Mouse (Mus musculus): ENCODE data around the gene Prr5l. TPM values are rescaled to one million over a fixed set of nuclear protein-coding genes. Genes with fewer than 3 reads are reported as not detected.
A peak's percentile ranks its signal among the peaks of the same experiment; 100 is the strongest.

Gene Prr5l
- polyA plus RNA-seq, 1 experiment from 2014 or later: 6.3 TPM

- H3K4me2 ChIP-seq (ENCODE audit: low read length): peak overlapping the region; percentile 89
- peaks cover 10% of the 10 kb centered on the region for H3K27me3 ChIP-seq (replicated peaks; ENCODE audit: control insufficient read depth, insufficient read depth, low read length)
- peak overlapping the region; percentile 51 for H3K4me3 ChIP-seq (ENCODE audit: low read length)
- H3K9ac ChIP-seq (ENCODE audit: low read depth, low read length): peak overlapping the region; percentile 62
- ATAC-seq: peak; percentile 59
- H3K9me3 ChIP-seq (ENCODE audit: control insufficient read depth, low read length): no peaks in the 10 kb centered on the region
- no peaks in the 10 kb centered on the region for H3K36me3 ChIP-seq (ENCODE audit: control insufficient read depth, insufficient read depth, low read length)
- peaks cover 17% of the 10 kb centered on the region for H3K4me1 ChIP-seq (ENCODE audit: control insufficient read depth, insufficient read depth, low read depth, low read length)
- WGBS: 1% methylated on average over 48 of the region's 49 CpGs
- peak overlapping the region; percentile 13; the same call in 1 of the 2 replicates for H3K27ac ChIP-seq (ENCODE audit: low read depth, low read length)
These were observed 85.5 kb downstream of the Prr5l start for GRCm38 (mm10) chr2:101797166-101797900.

DNA sequence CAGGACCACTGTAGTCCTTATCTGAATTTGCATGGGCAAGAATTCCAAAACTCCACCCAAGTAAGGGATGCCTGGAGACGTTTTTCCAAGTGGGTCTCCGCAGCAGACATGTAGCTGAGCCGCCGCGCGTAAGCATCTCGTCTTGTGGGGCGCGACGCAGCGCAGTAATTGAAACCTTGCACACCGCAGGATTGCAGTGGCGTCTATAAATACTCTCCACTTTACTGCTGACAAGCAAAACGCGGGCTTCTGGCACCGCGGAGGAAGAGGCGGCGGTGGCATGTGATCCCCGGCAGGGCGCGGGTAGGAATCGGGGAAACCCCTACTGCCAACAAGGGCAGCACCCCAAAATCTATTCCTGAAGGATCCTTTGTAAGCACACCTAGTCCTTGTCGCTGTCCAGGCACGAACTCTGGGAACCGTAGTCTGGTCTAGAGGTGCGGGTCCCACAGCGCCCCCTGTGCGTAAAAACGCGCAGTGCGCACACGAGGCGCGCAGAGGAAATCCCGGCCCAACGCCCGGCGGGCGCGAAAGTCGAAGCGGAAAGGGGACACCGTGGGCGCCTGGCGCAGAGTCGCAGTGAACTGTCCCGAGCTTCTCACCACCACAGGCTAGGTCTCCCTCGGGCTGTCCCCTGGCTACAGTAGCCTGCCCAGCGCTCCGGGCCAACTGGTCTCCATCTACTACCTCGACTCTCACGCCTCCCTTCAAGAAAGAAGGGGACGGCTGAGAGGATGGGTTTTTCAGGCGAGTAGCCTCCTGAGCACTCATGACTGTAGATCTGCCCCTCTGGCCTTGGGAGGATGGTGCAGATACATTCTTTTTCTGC is 86.3 kb downstream of the Prr5l start:
- WGBS: 1% methylated on average over 51 of the region's 55 CpGs
- ATAC-seq: peak; percentile 68
- H3K36me3 ChIP-seq (ENCODE audit: control insufficient read depth, insufficient read depth, low read length): no peaks in the 10 kb centered on the region

GRCm38 (mm10) chr2:101792130-101792529 is 90.7 kb downstream of the Prr5l start:
- ATAC-seq: no peak
- Histone ChIP-seq H3K9me3 (ENCODE audit: control insufficient read depth, low read length) (no peaks in the 10 kb centered on the region), H3K9ac (ENCODE audit: low read depth, low read length) (no peak overlapping the region), H3K36me3 (ENCODE audit: control insufficient read depth, insufficient read depth, low read length) (no peaks in the 10 kb centered on the region), H3K4me1 (ENCODE audit: control insufficient read depth, insufficient read depth, low read depth, low read length) (peaks cover 12% of the 10 kb centered on the region), H3K4me3 (ENCODE audit: low read length) (no peak overlapping the region), H3K27ac (ENCODE audit: low read depth, low read length) (no peak overlapping the region), H3K27me3 (replicated peaks; ENCODE audit: control insufficient read depth, insufficient read depth, low read length) (peaks cover 7% of the 10 kb centered on the region), H3K4me2 (ENCODE audit: low read length) (no peak overlapping the region)
- WGBS: 79% methylated on average over 4 of the region's 4 CpGs

More for the DNA sequence above, 86.3 kb downstream of the Prr5l start:
- no peaks in the 10 kb centered on the region for H3K9me3 ChIP-seq (ENCODE audit: control insufficient read depth, low read length)
- peak overlapping the region; percentile 89 for H3K4me2 ChIP-seq (ENCODE audit: low read length)
- H3K9ac ChIP-seq (ENCODE audit: low read depth, low read length): peak overlapping the region; percentile 62
- H3K27me3 ChIP-seq (replicated peaks; ENCODE audit: control insufficient read depth, insufficient read depth, low read length): peaks cover 10% of the 10 kb centered on the region
- peak overlapping the region; percentile 51 for H3K4me3 ChIP-seq (ENCODE audit: low read length)
- peaks cover 17% of the 10 kb centered on the region for H3K4me1 ChIP-seq (ENCODE audit: control insufficient read depth, insufficient read depth, low read depth, low read length)
- no peak overlapping the region for H3K27ac ChIP-seq (ENCODE audit: low read depth, low read length)

GRCm38 (mm10) chr2:101783255-101783654 is 99.6 kb downstream of the Prr5l start:
- ATAC-seq: no peak
- Histone ChIP-seq H3K36me3 (ENCODE audit: control insufficient read depth, insufficient read depth, low read length) (no peaks in the 10 kb centered on the region), H3K27me3 (replicated peaks; ENCODE audit: control insufficient read depth, insufficient read depth, low read length) (no peaks in the 10 kb centered on the region), H3K4me3 (ENCODE audit: low read length) (no peak overlapping the region), H3K4me1 (ENCODE audit: control insufficient read depth, insufficient read depth, low read depth, low read length) (no peaks in the 10 kb centered on the region), H3K27ac (ENCODE audit: low read depth, low read length) (no peak overlapping the region), H3K4me2 (ENCODE audit: low read length) (no peak overlapping the region), H3K9ac (ENCODE audit: low read depth, low read length) (no peak overlapping the region), H3K9me3 (ENCODE audit: control insufficient read depth, low read length) (no peaks in the 10 kb centered on the region)
- WGBS: 42% methylated on average over 5 of the region's 5 CpGs

- H3K9me3 ChIP-seq (ENCODE audit: control insufficient read depth, low read length): no peaks in the 10 kb centered on the region
- ATAC-seq: peak; percentile 93
- no peaks in the 10 kb centered on the region for H3K27me3 ChIP-seq (replicated peaks; ENCODE audit: control insufficient read depth, insufficient read depth, low read length)
- no peak overlapping the region for H3K4me3 ChIP-seq (ENCODE audit: low read length)
- WGBS: 62% methylated on average over 4 of the region's 4 CpGs
- no peaks in the 10 kb centered on the region for H3K4me1 ChIP-seq (ENCODE audit: control insufficient read depth, insufficient read depth, low read depth, low read length)
- H3K36me3 ChIP-seq (ENCODE audit: control insufficient read depth, insufficient read depth, low read length): no peaks in the 10 kb centered on the region
- no peak overlapping the region for H3K4me2 ChIP-seq (ENCODE audit: low read length)
- no peak overlapping the region; the same call in 1 of the 2 replicates for H3K27ac ChIP-seq (ENCODE audit: low read depth, low read length)
- no peak overlapping the region for H3K9ac ChIP-seq (ENCODE audit: low read depth, low read length)
These were observed 101.5 kb downstream of the Prr5l start for GRCm38 (mm10) chr2:101781357-101781777.

- no peak for ATAC-seq
- WGBS: 90% methylated on average over 6 of the region's 6 CpGs
These were observed 104.7 kb downstream of the Prr5l start for GRCm38 (mm10) chr2:101778080-101778479.

GRCm38 (mm10) chr2:101763503-101763902 is 119.3 kb downstream of the Prr5l start:
- ATAC-seq: no peak
- Histone ChIP-seq H3K27me3 (replicated peaks; ENCODE audit: control insufficient read depth, insufficient read depth, low read length) (no peaks in the 10 kb centered on the region), H3K4me3 (ENCODE audit: low read length) (no peak overlapping the region), H3K36me3 (ENCODE audit: control insufficient read depth, insufficient read depth, low read length) (no peaks in the 10 kb centered on the region), H3K9me3 (ENCODE audit: control insufficient read depth, low read length) (no peaks in the 10 kb centered on the region), H3K4me1 (ENCODE audit: control insufficient read depth, insufficient read depth, low read depth, low read length) (no peaks in the 10 kb centered on the region), H3K27ac (ENCODE audit: low read depth, low read length) (no peak overlapping the region), H3K4me2 (ENCODE audit: low read length) (no peak overlapping the region), H3K9ac (ENCODE audit: low read depth, low read length) (no peak overlapping the region)
- 91% methylated on average over 5 of the region's 5 CpGs for WGBS

More at GRCm38 (mm10) chr2:101778080-101778479, 104.7 kb downstream of the Prr5l start:
- no peak overlapping the region for H3K4me3 ChIP-seq (ENCODE audit: low read length)
- H3K36me3 ChIP-seq (ENCODE audit: control insufficient read depth, insufficient read depth, low read length): no peaks in the 10 kb centered on the region
- H3K27ac ChIP-seq (ENCODE audit: low read depth, low read length): no peak overlapping the region
- H3K4me2 ChIP-seq (ENCODE audit: low read length): no peak overlapping the region
- H3K4me1 ChIP-seq (ENCODE audit: control insufficient read depth, insufficient read depth, low read depth, low read length): no peaks in the 10 kb centered on the region
- no peak overlapping the region for H3K9ac ChIP-seq (ENCODE audit: low read depth, low read length)
- H3K9me3 ChIP-seq (ENCODE audit: control insufficient read depth, low read length): no peaks in the 10 kb centered on the region
- no peaks in the 10 kb centered on the region for H3K27me3 ChIP-seq (replicated peaks; ENCODE audit: control insufficient read depth, insufficient read depth, low read length)

DNA sequence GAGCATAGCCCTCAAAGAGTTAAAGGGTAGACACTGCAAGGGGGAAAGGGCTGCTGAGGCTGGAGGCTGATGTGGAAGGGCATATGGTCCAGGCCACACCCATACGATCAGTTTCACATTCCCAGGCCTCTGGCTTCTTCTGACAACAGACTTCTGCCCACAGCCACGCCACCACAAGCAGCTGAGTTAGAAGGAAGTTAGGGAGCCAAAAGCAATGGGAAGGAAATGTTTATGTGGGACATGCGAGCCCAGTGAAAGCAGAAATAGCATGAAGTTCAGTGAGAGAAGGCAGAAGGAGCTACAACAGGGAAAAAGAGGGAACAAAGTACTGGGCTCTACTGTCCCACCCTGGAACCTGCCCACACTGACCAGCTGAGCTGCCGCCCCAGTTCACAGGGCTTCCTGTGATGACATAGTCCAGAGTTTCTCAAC is 119.9 kb downstream of the Prr5l start:
- no peaks in the 10 kb centered on the region for H3K36me3 ChIP-seq (ENCODE audit: control insufficient read depth, insufficient read depth, low read length)
- no peak overlapping the region for H3K27ac ChIP-seq (ENCODE audit: low read depth, low read length)
- H3K4me1 ChIP-seq (ENCODE audit: control insufficient read depth, insufficient read depth, low read depth, low read length): no peaks in the 10 kb centered on the region
- no peak overlapping the region for H3K4me3 ChIP-seq (ENCODE audit: low read length)
- ATAC-seq: no peak
- H3K9me3 ChIP-seq (ENCODE audit: control insufficient read depth, low read length): no peaks in the 10 kb centered on the region
- no peak overlapping the region for H3K4me2 ChIP-seq (ENCODE audit: low read length)
- WGBS: 81% methylated on average over 4 of the region's 4 CpGs
- no peaks in the 10 kb centered on the region for H3K27me3 ChIP-seq (replicated peaks; ENCODE audit: control insufficient read depth, insufficient read depth, low read length)
- H3K9ac ChIP-seq (ENCODE audit: low read depth, low read length): no peak overlapping the region

DNA sequence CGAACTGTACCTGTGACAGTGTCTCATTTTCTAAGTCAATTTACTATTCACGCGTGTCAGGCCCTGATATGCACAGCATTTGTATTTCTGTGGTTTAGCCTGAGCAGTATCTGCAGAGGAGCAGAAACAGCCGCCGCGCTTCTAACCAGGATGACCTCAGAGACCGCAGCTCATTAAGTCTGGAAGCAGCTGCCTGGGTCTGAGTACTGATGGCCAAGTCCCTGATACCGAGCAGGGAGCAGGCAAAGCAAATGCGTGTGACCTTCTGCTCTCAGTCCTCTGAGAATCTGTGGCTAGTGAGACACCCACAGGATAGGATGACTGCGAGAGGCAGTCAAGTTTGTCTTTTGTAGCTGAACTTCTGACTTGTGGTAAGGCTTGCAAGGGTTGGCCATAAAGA is 120.4 kb downstream of the Prr5l start:
- no peak; the same call in 1 of the 2 replicates for ATAC-seq
- Histone ChIP-seq H3K36me3 (ENCODE audit: control insufficient read depth, insufficient read depth, low read length) (no peaks in the 10 kb centered on the region), H3K4me1 (ENCODE audit: control insufficient read depth, insufficient read depth, low read depth, low read length) (no peaks in the 10 kb centered on the region), H3K4me2 (ENCODE audit: low read length) (no peak overlapping the region), H3K4me3 (ENCODE audit: low read length) (no peak overlapping the region), H3K9ac (ENCODE audit: low read depth, low read length) (no peak overlapping the region), H3K9me3 (ENCODE audit: control insufficient read depth, low read length) (no peaks in the 10 kb centered on the region), H3K27me3 (replicated peaks; ENCODE audit: control insufficient read depth, insufficient read depth, low read length) (no peaks in the 10 kb centered on the region), H3K27ac (ENCODE audit: low read depth, low read length) (no peak overlapping the region)
- 58% methylated on average over 10 of the region's 10 CpGs for WGBS

Data from hindbrain, embryonic 16.5 days (tissue).